Mouse (Mus musculus): ENCODE measurements around the gene Scn4b. TPM values are rescaled to one million over a fixed set of nuclear protein-coding genes. Genes with fewer than 3 reads are reported as not detected.

The Scn4b gene
- polyA plus RNA-seq, 1 experiment from 2014 or later, result 0.82 TPM

GRCm38 (mm10) chr9:45196125-45196830 is 58.1 kb downstream of the Scn4b start:
- ATAC-seq (no peak), DNase-seq (no peak)
- Histone ChIP-seq H3K4me3 (ENCODE audit: low read depth, low read length) (no peak overlapping the region), H3K4me1 (ENCODE audit: insufficient read depth) (peaks cover 6% of the 10 kb centered on the region), H3K27me3 (ENCODE audit: insufficient read depth, low read length) (no peaks in the 10 kb centered on the region), H3K9ac (replicated peaks) (no peak overlapping the region), H3K27ac (ENCODE audit: low read depth) (no peak overlapping the region), H3K9me3 (ENCODE audit: low read length) (no peaks in the 10 kb centered on the region), H3K36me3 (replicated peaks; ENCODE audit: insufficient read depth, low read length) (no peaks in the 10 kb centered on the region), H3K4me2 (ENCODE audit: low read depth, low read length) (no peak overlapping the region)
- 65% methylated on average over 8 of the region's 8 CpGs for WGBS (ENCODE audit: insufficient replicate concordance)
- TF ChIP-seq EP300 (IDR thresholded peaks at IDR 0.05; ENCODE audit: low read depth) (no peak), CTCF (IDR thresholded peaks at IDR 0.05; ENCODE audit: low read depth) (no peak)

- H3K4me1 ChIP-seq (ENCODE audit: insufficient read depth), result peaks cover 19% of the 10 kb centered on the region
- no peaks in the 10 kb centered on the region for H3K36me3 ChIP-seq (replicated peaks; ENCODE audit: insufficient read depth, low read length)
- no peak overlapping the region for H3K4me2 ChIP-seq (ENCODE audit: low read depth, low read length)
- no peaks in the 10 kb centered on the region for H3K9me3 ChIP-seq (ENCODE audit: low read length)
- DNase-seq, result no peak
- TF ChIP-seq EP300 (IDR thresholded peaks at IDR 0.05; ENCODE audit: low read depth), result no peak
- TF ChIP-seq CTCF (IDR thresholded peaks at IDR 0.05; ENCODE audit: low read depth), result no peak
- WGBS (ENCODE audit: insufficient replicate concordance), result 67% methylated on average over 5 of the region's 5 CpGs
- H3K9ac ChIP-seq (replicated peaks), result no peak overlapping the region
- ATAC-seq, result no peak
- H3K27ac ChIP-seq (ENCODE audit: low read depth), result no peak overlapping the region
- no peaks in the 10 kb centered on the region for H3K27me3 ChIP-seq (ENCODE audit: insufficient read depth, low read length)
- no peak overlapping the region for H3K4me3 ChIP-seq (ENCODE audit: low read depth, low read length)
Measured at GRCm38 (mm10) chr9:45197549-45197948, 59.4 kb downstream of the Scn4b start.

DNA sequence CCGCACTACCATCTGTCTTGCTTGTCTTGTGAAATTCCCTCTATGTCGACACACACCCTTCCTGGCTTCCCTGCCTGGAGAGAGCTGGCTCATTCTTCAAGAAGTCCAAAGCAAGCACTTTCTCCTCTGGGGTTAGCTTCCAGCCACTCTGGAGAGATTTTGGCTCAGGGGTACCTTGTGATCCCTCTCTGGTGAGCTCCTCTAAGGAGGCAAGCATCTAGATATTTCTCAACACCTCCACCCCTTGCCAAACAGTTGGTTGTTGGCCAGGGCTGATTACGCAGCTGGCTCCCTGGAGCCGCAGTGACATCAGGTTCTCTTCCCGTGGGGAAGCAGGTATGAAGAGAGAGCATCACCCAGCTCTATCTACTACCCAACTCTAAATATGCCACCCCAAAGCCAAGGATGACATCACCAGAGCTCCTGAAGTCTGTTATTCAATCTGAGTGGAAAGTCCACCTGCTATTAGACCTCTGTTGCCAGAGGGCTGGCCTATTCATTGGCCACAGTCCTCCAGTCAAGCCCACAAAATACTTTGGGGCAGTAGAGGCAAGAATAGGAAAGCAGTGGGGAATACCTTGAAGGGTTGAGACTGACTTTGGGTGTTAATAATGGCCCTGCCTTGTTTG is 63.2 kb downstream of the Scn4b start:
- TF ChIP-seq EP300 (IDR thresholded peaks at IDR 0.05; ENCODE audit: low read depth), result no peak
- TF ChIP-seq CTCF (IDR thresholded peaks at IDR 0.05; ENCODE audit: low read depth), result no peak

GRCm38 (mm10) chr9:45202021-45202798 is 64.0 kb downstream of the Scn4b start:
- no peak overlapping the region for H3K4me3 ChIP-seq (ENCODE audit: low read depth, low read length)
- ATAC-seq (peak; percentile 77), DNase-seq (peak; percentile 34)
- no peaks in the 10 kb centered on the region for H3K36me3 ChIP-seq (replicated peaks; ENCODE audit: insufficient read depth, low read length)
- H3K4me1 ChIP-seq (ENCODE audit: insufficient read depth), result peaks cover 23% of the 10 kb centered on the region
- H3K27ac ChIP-seq (ENCODE audit: low read depth), result peak overlapping the region; percentile 39
- no peaks in the 10 kb centered on the region for H3K9me3 ChIP-seq (ENCODE audit: low read length)
- no peak overlapping the region for H3K9ac ChIP-seq (replicated peaks)
- no peak overlapping the region for H3K4me2 ChIP-seq (ENCODE audit: low read depth, low read length)
- WGBS (ENCODE audit: insufficient replicate concordance), result 44% methylated on average over 9 of the region's 9 CpGs
- no peak for TF ChIP-seq EP300 (IDR thresholded peaks at IDR 0.05; ENCODE audit: low read depth)
- no peak for TF ChIP-seq CTCF (IDR thresholded peaks at IDR 0.05; ENCODE audit: low read depth)
- no peaks in the 10 kb centered on the region for H3K27me3 ChIP-seq (ENCODE audit: insufficient read depth, low read length)

More for the DNA sequence above, 63.2 kb downstream of the Scn4b start:
- H3K9me3 ChIP-seq (ENCODE audit: low read length), result no peaks in the 10 kb centered on the region
- H3K27ac ChIP-seq (ENCODE audit: low read depth), result peak overlapping the region; percentile 39
- peak; percentile 84 for ATAC-seq
- peak; percentile 58 for DNase-seq
- H3K9ac ChIP-seq (replicated peaks), result no peak overlapping the region
- H3K4me3 ChIP-seq (ENCODE audit: low read depth, low read length), result no peak overlapping the region
- no peaks in the 10 kb centered on the region for H3K27me3 ChIP-seq (ENCODE audit: insufficient read depth, low read length)
- no peaks in the 10 kb centered on the region for H3K36me3 ChIP-seq (replicated peaks; ENCODE audit: insufficient read depth, low read length)
- peaks cover 23% of the 10 kb centered on the region for H3K4me1 ChIP-seq (ENCODE audit: insufficient read depth)
- 47% methylated on average over 5 of the region's 5 CpGs for WGBS (ENCODE audit: insufficient replicate concordance)
- no peak overlapping the region for H3K4me2 ChIP-seq (ENCODE audit: low read depth, low read length)

Other genes starting within 250 kb of the Scn4b start
- 764 and 787 TPM in 2 replicates for gene Atp5l, start 217.7 kb upstream of the Scn4b start, polyA plus RNA-seq (2015; fragmentation: Nextera tagmentation; extraction: Ambion mirVana)
- gene Ube4a, start 172.8 kb upstream of the Scn4b start, polyA plus RNA-seq (2015; fragmentation: Nextera tagmentation; extraction: Ambion mirVana), result 7.5 and 7.9 TPM in 2 replicates
- gene Cd3g, start 158.0 kb upstream of the Scn4b start, polyA plus RNA-seq (2015; fragmentation: Nextera tagmentation; extraction: Ambion mirVana), result 1.8 and 2.2 TPM in 2 replicates
- gene Cd3d, start 156.6 kb upstream of the Scn4b start, polyA plus RNA-seq (2015; fragmentation: Nextera tagmentation; extraction: Ambion mirVana), result 0.17 and 0.46 TPM in 2 replicates
- not detected in 2 replicates for gene Cd3e, start 128.8 kb upstream of the Scn4b start, polyA plus RNA-seq (2015; fragmentation: Nextera tagmentation; extraction: Ambion mirVana)
- gene Mpzl2, start 98.6 kb upstream of the Scn4b start, polyA plus RNA-seq (2015; fragmentation: Nextera tagmentation; extraction: Ambion mirVana), result 13.7 and 15.7 TPM in 2 replicates
- 0.99 and 1.4 TPM in 2 replicates for gene Mpzl3, start 83.2 kb upstream of the Scn4b start, polyA plus RNA-seq (2015; fragmentation: Nextera tagmentation; extraction: Ambion mirVana)
- gene Jaml, start 59.2 kb upstream of the Scn4b start, polyA plus RNA-seq (2015; fragmentation: Nextera tagmentation; extraction: Ambion mirVana), result 0.68 and 0.73 TPM in 2 replicates
- 0.06 and 0.09 TPM in 2 replicates for gene Scn2b, start 20.6 kb upstream of the Scn4b start, polyA plus RNA-seq (2015; fragmentation: Nextera tagmentation; extraction: Ambion mirVana)
- 0.14 and 0.15 TPM in 2 replicates for gene BC049352, start 43.6 kb downstream of the Scn4b start, polyA plus RNA-seq (2015; fragmentation: Nextera tagmentation; extraction: Ambion mirVana)
- gene Tmprss4, start 65.7 kb downstream of the Scn4b start, polyA plus RNA-seq (2015; fragmentation: Nextera tagmentation; extraction: Ambion mirVana), result not detected in 2 replicates
- 2.4 and 2.7 TPM in 2 replicates for gene Il10ra, start 130.8 kb downstream of the Scn4b start, polyA plus RNA-seq (2015; fragmentation: Nextera tagmentation; extraction: Ambion mirVana)
- gene Tmprss13, start 180.7 kb downstream of the Scn4b start, polyA plus RNA-seq (2015; fragmentation: Nextera tagmentation; extraction: Ambion mirVana), result not detected in 2 replicates
- 1.5 and 1.9 TPM in 2 replicates for gene Fxyd6, start 231.8 kb downstream of the Scn4b start, polyA plus RNA-seq (2015; fragmentation: Nextera tagmentation; extraction: Ambion mirVana)